Mouse (Mus musculus) megakaryocyte progenitor cell, adult 5-6 weeks (primary cell): ENCODE measurements around the gene Irf8. TPM values are rescaled to one million over a fixed set of nuclear protein-coding genes. Genes with fewer than 3 reads are reported as not detected.

Experiments
- ATAC-seq: replicated peaks from 2 replicates; pipeline ENCODE4 v1.8.0; 2016; ENCODE audit warnings: mild to moderate bottlenecking, moderate TSS enrichment, inconsistent platforms; ENCODE audit not compliant: poor library complexity
- total RNA-seq, 2 experiments: library from RNA; stranded (forward) in 1 of 2; stranded (reverse) in 1 of 2; fragments of 157-497, 149-512 nt in 1 of 2; fragments of 200-1000 nt in 1 of 2; gene quantifications; 2 replicates each; pipeline versions ENCODE4 v1.2.3 to v1.2.4; 2015 to 2017

Irf8 gene
- total RNA-seq (2015) (80.9 and 119 TPM in 2 replicates), total RNA-seq (2017) (154 and 205 TPM in 2 replicates)

DNA sequence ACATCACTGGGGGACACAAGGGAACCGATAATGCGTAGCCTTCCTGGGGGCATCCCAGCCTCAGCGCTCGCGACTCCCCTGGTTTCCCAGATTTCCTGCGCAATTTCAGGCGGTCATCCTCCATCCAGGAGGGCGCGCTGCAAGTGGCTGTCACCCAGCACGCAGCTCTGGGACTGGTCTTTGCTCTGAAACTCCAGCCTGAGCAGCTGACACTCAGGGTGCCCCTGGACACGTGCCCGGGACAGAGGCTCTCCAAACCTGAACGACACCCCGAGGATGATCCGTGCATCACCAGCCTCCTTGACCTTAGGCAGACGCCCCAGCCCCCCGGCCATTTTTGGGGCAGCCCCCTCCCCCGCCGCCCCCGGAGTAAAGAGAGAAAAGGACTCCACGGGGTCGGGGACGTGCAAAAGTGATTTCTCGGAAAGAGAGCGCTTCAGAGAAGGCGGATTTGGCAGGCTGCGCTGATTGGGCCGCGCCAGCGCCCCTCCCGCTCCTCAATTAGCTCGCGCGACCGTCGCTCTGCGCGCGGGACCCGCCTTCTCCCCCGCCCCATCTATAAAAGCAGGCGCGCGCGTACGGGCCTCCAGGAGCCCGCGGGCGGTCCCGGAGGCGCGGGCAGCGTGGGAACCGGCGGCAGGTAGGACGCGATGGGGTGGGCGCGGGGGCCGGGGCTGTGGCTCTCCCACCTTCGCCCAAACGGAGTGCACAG, at the start of gene Irf8:
Irf8 (plus strand) TSS at position 589 of the 712 bp plus-strand sequence.
- ATAC-seq, result peak; percentile 95

GRCm38 (mm10) chr8:120686576-120686975, 49.6 kb upstream of the Irf8 start:
- ATAC-seq, result no peak

- no peak for ATAC-seq
These were observed 48.4 kb upstream of the Irf8 start for GRCm38 (mm10) chr8:120687786-120688185.

DNA sequence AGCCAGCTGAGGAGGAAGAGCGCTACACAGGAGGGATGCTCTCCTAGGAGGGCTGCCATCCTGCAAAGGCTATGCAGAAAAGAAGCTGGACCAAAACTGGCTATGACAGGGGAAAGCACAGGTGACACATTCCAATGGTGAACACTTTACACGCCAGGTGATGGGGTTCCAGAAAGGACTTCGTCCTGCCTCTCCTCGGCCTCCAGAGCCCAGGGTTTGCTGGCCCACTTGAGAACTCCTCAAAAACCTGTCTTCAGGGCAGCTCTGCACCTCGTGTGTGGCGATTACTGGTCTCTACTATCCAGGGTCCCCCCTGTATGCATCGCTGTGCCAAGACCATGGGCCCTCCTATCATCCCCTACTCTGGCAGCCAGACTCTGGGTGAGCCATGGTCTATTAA, 47.6 kb upstream of the Irf8 start:
- ATAC-seq, result no peak

DNA sequence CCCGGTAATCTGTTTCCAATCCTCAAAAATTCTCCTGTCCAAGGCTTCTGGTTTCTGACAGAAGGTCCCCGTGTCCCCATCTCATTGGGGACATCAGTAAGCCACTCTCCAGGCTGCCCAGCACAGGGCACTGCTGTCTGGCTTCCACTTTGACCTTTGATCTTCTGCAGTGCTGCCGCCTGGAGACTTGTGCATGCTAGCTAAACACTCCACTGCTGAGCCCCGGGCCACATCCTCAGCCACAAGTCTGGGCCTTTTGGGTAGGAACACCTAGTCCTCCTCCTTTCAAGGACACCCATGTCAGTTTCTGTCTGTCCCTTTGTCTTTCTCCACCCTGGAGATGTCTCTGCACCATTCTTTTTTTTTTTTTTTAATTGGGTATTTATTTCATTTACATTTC, 43.2 kb upstream of the Irf8 start:
- ATAC-seq, result no peak

GRCm38 (mm10) chr8:120693861-120694493, 42.2 kb upstream of the Irf8 start:
- peak; percentile 65 for ATAC-seq

DNA sequence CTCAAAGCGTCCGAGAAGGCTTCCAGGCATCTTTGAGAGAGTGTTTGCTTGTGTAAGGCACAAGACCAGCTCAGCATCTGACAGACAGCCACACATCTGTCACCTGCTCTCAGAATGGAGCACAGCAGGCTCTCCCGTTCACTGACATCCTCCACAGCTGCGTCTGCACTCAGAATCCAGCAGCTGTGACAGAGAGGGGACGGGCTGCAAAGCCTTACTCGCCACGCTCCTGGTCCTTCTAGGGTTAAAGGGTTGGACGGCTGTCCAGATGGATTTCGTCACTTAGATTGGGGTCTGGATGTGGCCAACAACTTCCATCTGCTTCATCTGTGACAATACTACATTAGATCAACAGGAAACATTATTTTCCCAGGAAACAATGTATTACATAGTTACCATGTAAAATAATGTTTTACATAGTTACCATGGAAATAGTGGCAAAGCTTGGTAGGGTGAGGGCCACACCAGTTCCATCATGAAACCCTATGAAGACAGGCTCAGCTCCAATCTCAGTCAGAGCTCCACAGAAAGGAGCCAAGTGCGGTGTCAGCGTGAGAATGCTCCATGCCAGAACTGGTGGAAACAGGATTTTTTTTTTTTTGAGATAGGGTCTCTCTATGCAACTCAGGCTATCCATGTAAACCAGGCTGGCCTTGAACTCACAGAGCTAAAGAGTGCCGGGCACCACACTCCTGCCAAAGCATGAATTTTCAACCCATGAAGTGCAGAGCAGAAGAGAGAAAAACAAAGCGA, 39.6 kb upstream of the Irf8 start:
- ATAC-seq, result peak; percentile 1; the same call in 1 of the 2 replicates

- peak; percentile 47 for ATAC-seq
These were observed 38.8 kb upstream of the Irf8 start for GRCm38 (mm10) chr8:120697154-120697978.

DNA sequence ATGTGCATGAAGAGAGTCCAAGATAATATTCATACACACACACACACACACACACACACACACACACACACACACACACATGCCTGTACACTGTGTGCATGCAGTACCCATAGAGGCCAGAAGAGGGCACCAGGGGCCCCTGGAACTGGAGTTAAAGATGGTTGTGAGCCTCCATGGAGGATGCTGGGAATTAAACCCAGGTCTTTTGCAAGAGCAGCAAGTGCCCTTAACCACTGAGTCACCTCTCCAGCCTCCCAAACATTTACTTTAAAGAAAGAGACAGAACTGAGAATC, 38.2 kb upstream of the Irf8 start:
- ATAC-seq, result peak; percentile 17

DNA sequence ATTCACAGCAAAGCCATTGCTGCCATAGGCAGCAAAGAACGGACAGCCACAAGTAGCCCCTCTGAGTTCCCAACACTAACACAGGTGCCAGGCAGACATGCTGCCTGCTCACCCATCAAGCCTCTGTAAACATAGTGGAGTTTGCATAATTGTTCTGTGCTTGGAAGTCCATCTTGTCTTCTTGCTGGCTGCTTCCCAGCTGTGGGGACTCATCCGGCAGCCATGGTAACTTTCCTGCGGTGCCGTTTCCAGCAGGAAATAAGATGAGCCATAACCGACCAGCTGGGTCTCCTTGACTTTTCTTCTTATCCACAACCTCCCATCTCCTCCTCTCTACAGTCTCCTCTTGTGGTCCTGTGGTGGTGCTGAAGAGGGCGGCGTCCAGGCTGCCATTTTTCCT, 37.7 kb upstream of the Irf8 start:
- no peak for ATAC-seq

DNA sequence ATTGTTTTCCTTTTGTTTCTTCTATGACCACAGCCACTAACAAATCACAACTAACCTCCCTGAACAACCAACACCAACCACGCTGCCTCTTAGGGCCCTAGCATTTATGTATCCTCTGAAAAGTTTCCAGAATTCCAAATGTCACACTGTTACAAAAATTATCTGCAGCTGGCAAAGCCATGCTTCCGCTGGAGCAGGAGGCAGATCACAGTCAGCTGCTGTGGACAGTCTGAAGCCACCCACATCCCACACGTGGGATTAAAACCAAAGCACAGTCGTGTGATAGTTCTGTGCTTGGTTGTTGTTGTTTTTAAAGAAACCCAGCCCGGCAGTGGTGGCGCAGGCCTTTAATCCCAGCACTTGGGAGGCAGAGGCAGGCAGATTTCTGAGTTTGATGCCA, 37.1 kb upstream of the Irf8 start:
- no peak for ATAC-seq

DNA sequence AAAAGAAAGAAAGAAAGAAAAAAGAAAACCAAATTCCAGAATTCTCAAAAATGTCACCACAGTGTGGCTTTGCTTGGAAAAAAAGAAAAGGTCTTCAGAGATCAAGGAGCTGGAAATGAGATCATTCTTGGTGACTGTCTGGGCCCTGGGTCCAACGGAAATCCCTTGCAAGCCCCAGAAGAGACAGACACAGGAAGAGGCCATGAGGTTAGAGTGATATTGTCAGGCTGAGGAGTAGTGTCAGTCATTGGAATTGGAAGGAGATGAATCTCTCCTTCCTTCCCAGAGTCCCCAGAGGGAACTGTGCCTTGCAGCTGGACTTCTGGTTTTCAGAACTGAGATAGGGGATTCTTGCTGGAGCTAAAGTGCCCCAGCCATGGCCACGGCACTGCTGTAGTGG, 36.6 kb upstream of the Irf8 start:
- no peak for ATAC-seq

- ATAC-seq, result no peak
These were observed 36.1 kb upstream of the Irf8 start for GRCm38 (mm10) chr8:120700053-120700452.

- ATAC-seq, result peak; percentile 73
These were observed 34.2 kb upstream of the Irf8 start for GRCm38 (mm10) chr8:120701758-120702465.

DNA sequence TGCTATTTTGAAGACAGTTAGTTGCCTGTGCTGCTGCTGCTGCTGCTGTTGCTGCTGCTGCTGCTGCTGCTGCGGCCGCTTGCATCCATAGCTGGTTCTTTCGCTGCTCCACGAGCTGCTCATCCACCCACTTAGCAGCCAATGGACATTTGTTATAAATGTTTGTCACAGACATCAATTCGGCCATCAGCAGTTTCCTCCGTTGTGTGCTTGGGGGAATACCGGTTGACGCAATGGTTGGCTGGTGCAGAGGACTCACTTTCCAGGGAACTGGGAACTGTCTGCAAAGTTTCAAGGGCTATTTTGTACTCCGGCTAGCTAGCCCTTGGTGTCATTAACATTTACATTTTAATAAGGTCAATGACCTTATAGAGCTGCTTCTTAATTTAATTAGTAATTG, 32.0 kb upstream of the Irf8 start:
- no peak for ATAC-seq

GRCm38 (mm10) chr8:120705163-120705562, 31.0 kb upstream of the Irf8 start:
- no peak for ATAC-seq

DNA sequence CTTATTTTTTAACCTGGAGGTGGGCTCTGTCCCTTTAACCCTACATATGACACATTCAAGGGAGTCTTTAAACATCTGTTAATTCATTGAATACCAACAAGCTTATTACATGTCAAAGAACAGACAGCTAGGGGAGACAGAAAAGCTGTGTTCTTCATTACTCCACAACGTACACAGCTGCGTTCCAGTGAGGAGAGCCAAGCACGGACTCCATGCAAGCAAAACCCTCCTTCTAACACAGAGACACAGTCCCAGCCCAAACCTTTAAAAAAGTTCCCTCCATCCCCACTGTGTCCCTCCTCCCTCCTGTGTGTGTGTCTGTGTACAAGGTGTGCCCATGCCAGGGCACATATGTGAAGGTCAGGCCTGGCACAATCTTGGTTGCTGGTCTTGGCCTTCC, 30.0 kb upstream of the Irf8 start:
- no peak for ATAC-seq

DNA sequence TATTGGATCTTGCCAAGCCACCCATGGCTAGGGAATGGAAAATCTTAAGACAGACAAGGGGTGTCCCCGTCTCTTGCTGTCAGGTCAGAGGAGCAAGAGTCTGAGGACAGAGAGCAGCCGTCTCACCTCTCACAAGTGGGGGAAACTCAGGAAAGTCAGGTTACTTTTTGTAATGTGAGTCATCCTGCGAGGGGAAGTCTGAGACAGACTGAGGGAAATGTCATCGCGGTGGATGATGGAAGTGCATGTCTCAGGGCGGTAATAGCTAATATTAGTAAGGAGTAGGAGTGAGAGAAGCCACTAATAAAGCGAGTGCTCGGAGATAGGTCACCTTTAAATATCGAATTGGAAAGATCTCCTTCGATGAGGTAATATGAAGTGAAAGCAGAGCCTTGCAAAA, 27.0 kb upstream of the Irf8 start:
- ATAC-seq, result no peak

DNA sequence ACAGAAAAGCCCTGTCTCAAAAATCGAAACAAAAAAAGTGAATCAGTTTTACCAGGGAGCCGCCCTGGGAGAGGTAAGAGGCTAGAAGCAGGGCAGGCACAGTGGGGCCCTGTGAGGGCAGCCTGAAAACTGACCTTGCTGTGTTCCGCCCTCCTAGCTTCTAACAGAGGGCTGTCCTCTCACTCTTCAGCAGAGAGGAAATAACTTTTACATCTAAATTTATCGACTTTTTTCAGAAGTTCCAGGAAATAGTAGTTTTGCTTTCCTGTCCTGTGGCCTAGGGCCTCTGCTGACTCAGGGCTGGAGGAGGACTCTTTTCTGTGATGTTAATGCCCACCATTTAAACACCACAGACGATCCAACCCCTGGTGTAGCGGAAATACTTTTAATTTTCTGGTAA, 21.0 kb upstream of the Irf8 start:
- ATAC-seq, result peak; percentile 54

- no peak for ATAC-seq
These were observed 20.0 kb upstream of the Irf8 start for GRCm38 (mm10) chr8:120715996-120716680.
